Mouse (Mus musculus): ENCODE data around the gene Grik4.

Gene Grik4

GRCm38 (mm10) chr9:42742385-42742784 is 201.9 kb downstream of the Grik4 start:
- DNase-seq (ENCODE audit: low spot score) = no peak

- no peak for DNase-seq (ENCODE audit: low spot score)
Observed at GRCm38 (mm10) chr9:42736697-42737335, 207.5 kb downstream of the Grik4 start.

GRCm38 (mm10) chr9:42735086-42735485 is 209.2 kb downstream of the Grik4 start:
- no peak for DNase-seq (ENCODE audit: low spot score)

- no peak for DNase-seq (ENCODE audit: low spot score)
Observed at GRCm38 (mm10) chr9:42732731-42733318, 211.5 kb downstream of the Grik4 start.

- no peak for DNase-seq (ENCODE audit: low spot score)
Observed at GRCm38 (mm10) chr9:42728472-42728871, 215.8 kb downstream of the Grik4 start.

- DNase-seq (ENCODE audit: low spot score) = no peak
Observed at GRCm38 (mm10) chr9:42727661-42728060, 216.6 kb downstream of the Grik4 start.

GRCm38 (mm10) chr9:42727186-42727585 is 217.1 kb downstream of the Grik4 start:
- no peak for DNase-seq (ENCODE audit: low spot score)

GRCm38 (mm10) chr9:42724099-42724498 is 220.2 kb downstream of the Grik4 start:
- no peak for DNase-seq (ENCODE audit: low spot score)

GRCm38 (mm10) chr9:42722501-42722900 is 221.8 kb downstream of the Grik4 start:
- no peak for DNase-seq (ENCODE audit: low spot score)

- DNase-seq (ENCODE audit: low spot score) = no peak
Observed at GRCm38 (mm10) chr9:42721718-42722117, 222.6 kb downstream of the Grik4 start.

- no peak for DNase-seq (ENCODE audit: low spot score)
Observed at GRCm38 (mm10) chr9:42721146-42721545, 223.1 kb downstream of the Grik4 start.

GRCm38 (mm10) chr9:42713912-42714311 is 230.4 kb downstream of the Grik4 start:
- no peak for DNase-seq (ENCODE audit: low spot score)

- no peak for DNase-seq (ENCODE audit: low spot score)
Observed at GRCm38 (mm10) chr9:42705848-42706247, 238.4 kb downstream of the Grik4 start.

GRCm38 (mm10) chr9:42703191-42703854 is 241.0 kb downstream of the Grik4 start:
- DNase-seq (ENCODE audit: low spot score) = no peak

GRCm38 (mm10) chr9:42702231-42703132 is 241.8 kb downstream of the Grik4 start:
- DNase-seq (ENCODE audit: low spot score) = no peak

GRCm38 (mm10) chr9:42701729-42702128 is 242.6 kb downstream of the Grik4 start:
- no peak for DNase-seq (ENCODE audit: low spot score)

GRCm38 (mm10) chr9:42693024-42693423 is 251.3 kb downstream of the Grik4 start:
- no peak for DNase-seq (ENCODE audit: low spot score)

GRCm38 (mm10) chr9:42688143-42688542 is 256.1 kb downstream of the Grik4 start:
- peak; percentile 4 for DNase-seq (ENCODE audit: low spot score)

- DNase-seq (ENCODE audit: low spot score) = no peak
Observed at GRCm38 (mm10) chr9:42686104-42686503, 258.2 kb downstream of the Grik4 start.

- DNase-seq (ENCODE audit: low spot score) = no peak
Observed at GRCm38 (mm10) chr9:42674017-42674412, 270.3 kb downstream of the Grik4 start.

GRCm38 (mm10) chr9:42673385-42674016 is 270.8 kb downstream of the Grik4 start:
- no peak for DNase-seq (ENCODE audit: low spot score)

- no peak for DNase-seq (ENCODE audit: low spot score)
Observed at GRCm38 (mm10) chr9:42672982-42673381, 271.3 kb downstream of the Grik4 start.
